Mouse (Mus musculus) B cell, adult (primary cell): ENCODE results near the gene Shroom3. TPM values are rescaled to one million over a fixed set of nuclear protein-coding genes. Genes with fewer than 3 reads are reported as not detected.

Experiments
- total RNA-seq: library from RNA; stranded (reverse); gene quantifications from 4 replicates; pipeline ENCODE4 v1.2.4, GENCODE M21; 2023; ENCODE audit not compliant: inconsistent age

Shroom3 gene
- 0.09 to 0.30 TPM (median 0.19 TPM) in 4 replicates for total RNA-seq

DNA sequence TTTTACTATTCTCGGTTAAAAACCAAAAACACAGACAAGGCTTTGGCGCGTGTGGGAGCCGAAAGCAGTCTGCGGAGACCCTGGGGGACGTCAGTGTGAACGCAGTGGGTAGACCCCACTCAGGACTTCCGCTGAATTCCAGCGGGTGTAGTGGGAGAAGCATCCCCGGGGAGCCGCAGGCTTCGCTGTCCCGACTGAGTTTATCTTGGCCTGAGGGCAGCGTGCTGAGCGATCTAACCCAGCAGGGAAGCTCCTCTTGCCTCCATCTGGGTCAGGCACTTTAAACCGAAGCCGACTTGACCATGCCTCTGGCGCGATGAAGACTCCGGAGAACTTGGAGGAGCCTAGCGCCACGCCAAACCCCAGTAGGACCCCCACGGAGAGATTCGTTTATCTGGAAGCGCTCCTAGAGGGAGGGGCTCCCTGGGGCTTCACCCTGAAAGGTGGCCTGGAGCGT, at the start of gene Shroom3:
TSS of gene Shroom3 (plus strand) at position 85 of the 457 bp plus-strand sequence.

GRCm38 (mm10) chr5:92674859-92675573, 8.2 kb upstream of the Shroom3 start, which contains the start of gene Ccdc158:
Ccdc158 (minus strand) TSS chr5:92675271.

Other genes with a start within 250 kb of the Shroom3 start
- gene Nup54, start 248.2 kb upstream of the Shroom3 start, total RNA-seq: 45.6 to 60.6 TPM (median 57.7 TPM) in 4 replicates
- 28.1 to 30.1 TPM (median 28.5 TPM) in 4 replicates for gene Scarb2, start 176.6 kb upstream of the Shroom3 start, total RNA-seq
- gene Fam47e, start 128.4 kb upstream of the Shroom3 start, total RNA-seq: not detected in 4 replicates
- gene Stbd1, start 80.4 kb upstream of the Shroom3 start, total RNA-seq: 3.6 to 5.3 TPM (median 4.4 TPM) in 4 replicates
- 0.12 to 0.84 TPM in 2 of 4 replicates, not detected in the others for gene Ccdc158, start 8.2 kb upstream of the Shroom3 start, total RNA-seq